Mouse (Mus musculus) hindbrain, postnatal 0 days (tissue): Measurements from ENCODE around the gene Dusp12. TPM values are rescaled to one million over a fixed set of nuclear protein-coding genes. Genes with fewer than 3 reads are reported as not detected.

ENCODE experiments used
- ATAC-seq: fragments of 200-750 bp; cut with Nextera tagmentation; 2 replicates; pipeline ENCODE4 v1.8.0; 2017; ENCODE audit warnings: mild to moderate bottlenecking, moderate TSS enrichment, moderate library complexity
- DNase-seq: peaks from one replicate; pipeline ENCODE4 v3.0.0-alpha.2; 2015; ENCODE audit warnings: low spot score
- H3K27ac ChIP-seq: fragments of 300-500 bp; sonication (generic); 2 replicates; pipeline ENCODE4 v1.5.1; 2014; ENCODE audit warnings: mild to moderate bottlenecking
- H3K27me3 ChIP-seq: fragments of 300-500 bp; sonication (generic); 2 replicates; pipeline ENCODE4 v1.6.1; 2014; ENCODE audit warnings: low read length, mixed read lengths; ENCODE audit not compliant: insufficient read depth
- H3K36me3 ChIP-seq: fragments of 300-500 bp; sonication (generic); 2 replicates; pipeline ENCODE4 v1.6.1; 2014; ENCODE audit warnings: low read length, mixed read lengths; ENCODE audit not compliant: insufficient read depth
- H3K4me1 ChIP-seq: fragments of 300-500 bp; sonication (generic); 2 replicates; pipeline ENCODE4 v1.6.1; 2014; ENCODE audit warnings: antibody characterized with exemption, low read length, mixed read lengths; ENCODE audit not compliant: insufficient read depth
- H3K4me2 ChIP-seq: fragments of 300-500 bp; sonication (generic); 2 replicates; pipeline ENCODE4 v1.6.1; 2014; ENCODE audit warnings: low read depth, mild to moderate bottlenecking, low read length, moderate library complexity, mixed read lengths
- H3K4me3 ChIP-seq: fragments of 300-500 bp; sonication (generic); 2 replicates; pipeline ENCODE4 v1.5.1; 2014; ENCODE audit warnings: low read length
- H3K9ac ChIP-seq: fragments of 300-500 bp; sonication (generic); replicated peaks from 2 replicates; pipeline ENCODE4 v1.6.1; 2014; ENCODE audit warnings: mild to moderate bottlenecking, low read length, moderate library complexity, mixed read lengths
- H3K9me3 ChIP-seq: fragments of 300-500 bp; sonication (generic); 2 replicates; pipeline ENCODE4 v1.6.1; 2016; ENCODE audit warnings: low read length, mixed read lengths
- CTCF ChIP-seq: IDR thresholded peaks from 2 replicates; pipeline ENCODE4 v1.5.1; 2016; ENCODE audit warnings: antibody characterized with exemption, control low read depth, low read depth
- WGBS: fragments of 180-500 bp; shearing (Covaris S2); extraction: QIAGEN DNeasy Blood & Tissue Kit; methylation state at CpG from one replicate; pipeline ENCODE4 v1.1.7; 2014; 5-methylcytosine and 5-hydroxymethylcytosine counted together
- polyA plus RNA-seq: library from polyadenylated mRNA; unstranded; fragments of >200 nt; fragmentation: Nextera tagmentation; extraction: Ambion mirVana; gene quantifications from 2 replicates; pipeline ENCODE4 v1.2.1, GENCODE M21; 2015
- total RNA-seq: library from RNA; depleted of rRNA; stranded (reverse); fragments of >200 nt; gene quantifications from 2 replicates; pipeline ENCODE4 v1.2.3, GENCODE M21; 2014

Gene Dusp12
- total and polyA plus RNA-seq, 2 experiments from 2014 or later: 34.4 to 40.4 TPM

GRCm38 (mm10) chr1:170864754-170865153 lies 20.6 kb downstream of the Dusp12 start:
- no peak overlapping the region for H3K27ac ChIP-seq
- DNase-seq (no peak), ATAC-seq (no peak)
- H3K9ac ChIP-seq: no peak overlapping the region
- H3K4me1 ChIP-seq: peaks cover 4% of the 10 kb centered on the region
- TF ChIP-seq CTCF: no peak
- H3K27me3 ChIP-seq: no peaks in the 10 kb centered on the region
- no peak overlapping the region for H3K4me2 ChIP-seq
- 83% methylated on average over 3 of the region's 3 CpGs for WGBS
- no peak overlapping the region for H3K4me3 ChIP-seq
- H3K9me3 ChIP-seq: no peaks in the 10 kb centered on the region
- no peaks in the 10 kb centered on the region for H3K36me3 ChIP-seq

DNA sequence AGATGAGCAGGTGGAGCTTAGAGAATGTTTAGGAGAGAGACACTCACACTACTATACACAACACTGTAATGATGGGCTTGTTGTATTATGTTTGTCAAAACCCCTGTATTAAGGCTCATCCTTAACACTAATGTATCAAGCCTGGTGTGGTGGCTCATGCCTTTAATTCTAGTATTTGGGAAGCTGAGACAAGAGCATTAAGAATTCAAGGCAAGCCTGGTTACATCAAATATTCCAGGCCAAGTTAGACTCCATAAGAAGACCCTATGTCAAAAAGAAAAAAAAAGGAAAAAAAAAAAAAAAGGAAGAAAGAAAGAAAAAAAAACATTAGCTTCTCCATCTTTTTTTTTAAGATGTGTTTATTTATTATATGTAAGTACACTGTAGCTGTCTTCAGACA lies 21.1 kb downstream of the Dusp12 start:
- H3K4me2 ChIP-seq: no peak overlapping the region
- ATAC-seq (no peak), DNase-seq (no peak)
- H3K27me3 ChIP-seq: no peaks in the 10 kb centered on the region
- H3K4me3 ChIP-seq: no peak overlapping the region
- H3K27ac ChIP-seq: no peak overlapping the region
- no peaks in the 10 kb centered on the region for H3K9me3 ChIP-seq
- H3K4me1 ChIP-seq: peaks cover 4% of the 10 kb centered on the region
- TF ChIP-seq CTCF: no peak
- H3K36me3 ChIP-seq: no peaks in the 10 kb centered on the region
- H3K9ac ChIP-seq: no peak overlapping the region

DNA sequence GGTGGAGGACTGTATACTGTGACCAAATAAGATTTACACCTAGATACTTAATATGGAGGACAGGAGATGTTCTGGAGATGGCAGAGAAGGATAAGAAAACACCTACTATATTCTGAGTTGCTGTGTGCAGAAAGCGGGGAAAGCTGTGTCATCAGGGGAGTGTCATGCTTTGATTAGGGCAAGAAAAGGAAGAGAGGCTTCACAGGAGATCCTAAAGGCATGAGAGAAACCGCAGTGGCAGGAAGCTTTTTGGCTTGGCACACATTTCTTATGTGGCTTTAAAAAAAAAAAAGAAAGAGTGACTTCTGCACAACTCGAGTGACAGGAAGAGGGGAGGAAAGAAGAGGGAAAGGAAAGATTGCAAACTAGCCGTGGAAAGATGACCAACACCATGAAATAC lies 22.3 kb downstream of the Dusp12 start:
- Histone ChIP-seq H3K9me3 (no peaks in the 10 kb centered on the region), H3K4me1 (peaks cover 4% of the 10 kb centered on the region), H3K4me3 (no peak overlapping the region), H3K9ac (no peak overlapping the region), H3K27me3 (no peaks in the 10 kb centered on the region), H3K27ac (no peak overlapping the region), H3K4me2 (no peak overlapping the region), H3K36me3 (no peaks in the 10 kb centered on the region)
- ATAC-seq: no peak
- no peak for DNase-seq
- 63% methylated on average over 4 of the region's 4 CpGs for WGBS
- TF ChIP-seq CTCF: no peak

DNA sequence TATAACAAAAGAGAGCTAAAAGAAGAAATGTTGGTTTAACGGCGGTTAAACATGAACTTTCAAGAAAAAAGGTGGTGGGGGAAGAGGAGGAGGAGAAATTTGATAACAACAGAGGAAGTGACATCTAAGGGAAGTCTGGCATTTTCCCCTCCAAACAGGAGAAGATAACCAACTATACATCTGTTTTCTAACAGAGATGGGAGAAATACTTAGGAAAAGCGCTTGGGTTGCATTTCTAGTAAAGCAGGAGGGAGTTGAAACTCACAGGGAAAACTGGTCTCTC lies 23.0 kb downstream of the Dusp12 start:
- no peak overlapping the region for H3K9ac ChIP-seq
- H3K36me3 ChIP-seq: no peaks in the 10 kb centered on the region
- WGBS: 86% methylated on average over 3 of the region's 3 CpGs
- H3K27ac ChIP-seq: no peak overlapping the region
- no peaks in the 10 kb centered on the region for H3K27me3 ChIP-seq
- no peak overlapping the region for H3K4me2 ChIP-seq
- peaks cover 4% of the 10 kb centered on the region for H3K4me1 ChIP-seq
- H3K4me3 ChIP-seq: no peak overlapping the region
- ATAC-seq: no peak
- TF ChIP-seq CTCF: no peak
- no peaks in the 10 kb centered on the region for H3K9me3 ChIP-seq
- DNase-seq: no peak

DNA sequence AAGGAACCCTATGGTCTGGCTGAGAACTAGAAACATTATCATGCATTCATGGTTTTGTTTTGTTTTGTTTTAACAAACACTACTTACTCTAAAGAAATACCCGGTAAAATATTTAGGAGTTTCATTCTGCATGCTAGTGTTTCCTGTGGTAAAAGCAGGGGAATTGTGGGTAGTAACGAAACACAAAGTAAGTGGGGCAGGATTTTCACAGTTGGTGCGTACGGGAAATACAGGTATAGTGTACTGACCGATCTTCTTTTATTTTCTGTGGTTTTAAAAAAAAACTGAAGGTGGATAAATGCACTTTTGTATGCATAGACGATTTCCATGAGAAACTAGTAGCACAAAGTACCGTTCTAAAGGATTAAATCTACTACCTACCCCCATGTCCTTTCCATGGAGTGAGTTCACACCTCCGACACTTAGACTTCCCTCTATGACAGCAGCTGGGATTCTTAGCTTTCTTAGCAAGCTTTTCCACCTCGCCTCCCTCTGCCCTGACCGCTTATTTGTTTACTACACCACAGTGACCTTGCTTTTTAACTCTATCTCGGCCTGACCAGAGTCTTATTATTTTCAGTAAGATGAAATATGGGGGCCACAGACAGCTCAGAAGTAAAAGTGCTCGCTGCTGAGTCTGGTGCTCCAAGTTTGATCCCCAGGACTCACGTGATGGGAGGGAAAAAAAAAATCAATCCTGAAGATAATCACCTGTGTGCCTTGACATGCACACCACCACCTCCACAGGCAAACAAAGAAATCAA lies 23.5 kb downstream of the Dusp12 start:
- Histone ChIP-seq H3K27ac (no peak overlapping the region), H3K9ac (no peak overlapping the region), H3K4me2 (no peak overlapping the region), H3K27me3 (no peaks in the 10 kb centered on the region), H3K4me1 (peaks cover 4% of the 10 kb centered on the region), H3K9me3 (no peaks in the 10 kb centered on the region), H3K4me3 (no peak overlapping the region), H3K36me3 (no peaks in the 10 kb centered on the region)
- WGBS: 84% methylated on average over 13 of the region's 13 CpGs
- TF ChIP-seq CTCF: no peak
- DNase-seq (no peak), ATAC-seq (no peak)

GRCm38 (mm10) chr1:170858872-170859271 lies 26.5 kb downstream of the Dusp12 start:
- DNase-seq: no peak
- Histone ChIP-seq H3K9me3 (no peaks in the 10 kb centered on the region), H3K4me2 (no peak overlapping the region), H3K27me3 (no peaks in the 10 kb centered on the region), H3K4me3 (no peak overlapping the region), H3K4me1 (no peaks in the 10 kb centered on the region), H3K36me3 (no peaks in the 10 kb centered on the region), H3K9ac (no peak overlapping the region), H3K27ac (no peak overlapping the region)
- TF ChIP-seq CTCF: no peak
- ATAC-seq: no peak
- 69% methylated on average over 2 of the region's 2 CpGs for WGBS

GRCm38 (mm10) chr1:170857369-170857768 lies 28.0 kb downstream of the Dusp12 start:
- Histone ChIP-seq H3K36me3 (no peaks in the 10 kb centered on the region), H3K27ac (no peak overlapping the region), H3K9ac (no peak overlapping the region), H3K27me3 (no peaks in the 10 kb centered on the region), H3K4me2 (no peak overlapping the region), H3K4me1 (no peaks in the 10 kb centered on the region), H3K9me3 (no peaks in the 10 kb centered on the region), H3K4me3 (no peak overlapping the region)
- 82% methylated on average over 2 of the region's 2 CpGs for WGBS
- no peak for ATAC-seq
- TF ChIP-seq CTCF: no peak
- no peak for DNase-seq
